Mouse (Mus musculus) heart, embryonic 10.5 days (tissue): ENCODE results near the gene Samd4b. TPM values are rescaled to one million over a fixed set of nuclear protein-coding genes. Genes with fewer than 3 reads are reported as not detected.

Experiments used
- DNase-seq: peaks from one replicate; pipeline ENCODE4 v3.0.0-alpha.2; 2017; ENCODE audit warnings: low spot score
- H3K27ac ChIP-seq: fragments of 300-500 bp; sonication (generic); 2 replicates; pipeline ENCODE4 v1.5.1; 2016; ENCODE audit warnings: mild to moderate bottlenecking
- H3K27me3 ChIP-seq: fragments of 300-500 bp; sonication (generic); 2 replicates; pipeline ENCODE4 v1.6.1; 2016; ENCODE audit warnings: mild to moderate bottlenecking; ENCODE audit not compliant: poor library complexity, insufficient read depth, severe bottlenecking
- H3K36me3 ChIP-seq: fragments of 300-500 bp; sonication (generic); 2 replicates; pipeline ENCODE4 v1.6.1; 2016; ENCODE audit warnings: mild to moderate bottlenecking, moderate library complexity
- H3K4me1 ChIP-seq: fragments of 300-500 bp; sonication (generic); 2 replicates; pipeline ENCODE4 v1.6.1; 2016; ENCODE audit warnings: mild to moderate bottlenecking
- H3K4me3 ChIP-seq: fragments of 300-500 bp; sonication (generic); 2 replicates; pipeline ENCODE4 v1.5.1; 2016; ENCODE audit warnings: mild to moderate bottlenecking, moderate library complexity
- H3K9me3 ChIP-seq: fragments of 300-500 bp; sonication (generic); 2 replicates; pipeline ENCODE4 v1.6.1; 2016; ENCODE audit warnings: mild to moderate bottlenecking, moderate library complexity
- WGBS: fragments of 180-500 bp; shearing (Covaris S2); methylation state at CpG from one replicate; pipeline ENCODE4 v1.1.7; 2016; 5-methylcytosine and 5-hydroxymethylcytosine counted together
- polyA plus RNA-seq: library from polyadenylated mRNA; unstranded; fragments of >200 nt; fragmentation: Nextera tagmentation; extraction: Ambion mirVana; gene quantifications from 2 replicates; pipeline ENCODE4 v1.2.1, GENCODE M21; 2016

Gene Samd4b
- polyA plus RNA-seq, 1 experiment from 2014 or later: 29.7 TPM

DNA sequence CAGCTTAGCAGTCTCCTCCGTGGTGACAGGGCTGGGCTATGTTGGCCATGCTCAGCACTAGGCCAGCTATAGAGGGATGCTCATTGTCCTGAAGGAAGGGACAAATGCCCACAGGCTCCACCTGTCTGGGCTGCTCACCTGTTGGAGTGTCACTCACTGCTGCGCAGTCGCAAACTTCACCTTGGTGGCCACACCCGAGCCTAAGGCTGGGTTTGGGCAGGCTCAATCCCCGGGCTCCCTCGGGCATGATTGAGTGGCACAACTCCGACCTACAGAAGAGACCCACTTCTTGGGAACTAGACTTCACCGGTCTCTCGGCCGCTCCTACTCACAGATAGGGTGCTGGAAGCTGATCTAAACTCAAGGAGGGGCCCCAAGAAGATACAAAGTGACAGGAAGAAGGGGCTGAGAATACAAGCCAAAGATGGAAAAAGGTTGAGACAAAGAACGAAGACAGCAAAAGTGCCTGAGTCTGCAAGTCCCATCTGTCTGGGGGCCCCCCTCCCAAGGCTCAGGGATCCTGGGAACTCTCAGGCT, 226.9 kb downstream of the Samd4b start:
- peaks cover 43% of the 10 kb centered on the region for H3K36me3 ChIP-seq
- peak overlapping the region; percentile 87 for H3K4me3 ChIP-seq
- no peaks in the 10 kb centered on the region for H3K9me3 ChIP-seq
- H3K4me1 ChIP-seq: peaks cover 51% of the 10 kb centered on the region
- no peak for DNase-seq
- 9% methylated on average over 11 of the region's 11 CpGs for WGBS
- H3K27ac ChIP-seq: peak overlapping the region; percentile 96
- H3K27me3 ChIP-seq: no peaks in the 10 kb centered on the region

DNA sequence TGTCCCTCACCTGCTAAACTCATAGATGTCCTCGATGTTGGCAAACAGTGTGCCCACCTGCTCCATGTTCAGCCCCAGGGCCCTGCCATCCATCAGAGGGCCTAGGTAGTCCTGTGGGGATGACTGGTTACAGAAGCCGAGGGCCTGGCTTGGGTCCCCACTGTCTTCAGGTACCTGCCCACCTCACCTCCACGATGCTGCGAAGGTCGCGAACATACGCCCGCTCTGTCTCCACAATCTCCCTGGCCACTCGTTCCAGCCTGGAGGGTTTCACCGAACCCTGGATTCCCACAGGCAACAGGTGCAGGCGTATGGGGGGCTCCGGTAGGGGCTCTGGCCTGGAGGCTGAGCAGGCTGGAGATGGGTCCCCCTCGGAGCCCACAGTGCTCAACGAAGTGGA, 227.9 kb downstream of the Samd4b start:
- H3K4me1 ChIP-seq: peaks cover 41% of the 10 kb centered on the region
- no peaks in the 10 kb centered on the region for H3K9me3 ChIP-seq
- 90% methylated on average over 14 of the region's 14 CpGs for WGBS
- H3K27me3 ChIP-seq: no peaks in the 10 kb centered on the region
- peak overlapping the region; percentile 26; the same call in 1 of the 2 replicates for H3K27ac ChIP-seq
- H3K4me3 ChIP-seq: peak overlapping the region; percentile 87
- peaks cover 53% of the 10 kb centered on the region for H3K36me3 ChIP-seq
- DNase-seq: no peak

DNA sequence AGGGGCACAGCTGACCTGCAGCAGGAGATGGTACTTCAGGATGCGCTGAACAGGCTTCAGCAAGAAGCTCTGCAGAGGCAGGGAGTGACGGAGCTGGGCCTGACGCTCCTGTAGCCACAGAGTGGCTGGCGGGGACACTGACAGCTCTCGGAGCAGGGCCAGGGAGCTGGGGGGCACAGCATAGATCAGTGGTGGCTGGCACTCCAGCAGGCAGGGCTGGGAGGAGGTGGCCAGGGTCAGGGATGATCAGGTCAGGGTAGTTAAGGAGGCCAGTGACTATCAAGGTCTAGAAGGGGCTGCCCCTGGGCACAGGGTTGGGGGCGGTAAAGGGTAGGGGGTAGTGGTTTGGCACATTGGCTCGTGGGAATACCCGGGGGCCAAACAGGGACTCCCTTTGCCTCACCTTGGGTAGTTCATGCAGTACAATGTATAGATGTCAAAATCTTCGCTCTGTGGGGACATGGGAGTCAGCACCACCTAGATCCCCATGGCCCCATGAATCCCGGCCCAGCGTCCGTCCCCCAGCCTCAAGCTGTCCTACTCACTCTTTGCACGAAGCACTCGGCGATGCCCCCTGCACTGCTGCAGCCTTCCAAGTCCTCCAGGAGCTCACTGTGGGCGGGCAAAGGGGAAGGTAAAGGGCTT, 229.5 kb downstream of the Samd4b start:
- Histone ChIP-seq H3K36me3 (peaks cover 70% of the 10 kb centered on the region), H3K4me1 (peaks cover 29% of the 10 kb centered on the region), H3K27me3 (no peaks in the 10 kb centered on the region), H3K4me3 (0 out of 2 replicates have a peak overlapping the region, but pooled peaks have one; percentile 1), H3K9me3 (no peaks in the 10 kb centered on the region), H3K27ac (no peak overlapping the region)
- no peak for DNase-seq
- 90% methylated on average over 16 of the region's 16 CpGs for WGBS

- 90% methylated on average over 16 of the region's 16 CpGs for WGBS
These were observed 230.2 kb downstream of the Samd4b start for GRCm38 (mm10) chr7:28367663-28368275.

DNA sequence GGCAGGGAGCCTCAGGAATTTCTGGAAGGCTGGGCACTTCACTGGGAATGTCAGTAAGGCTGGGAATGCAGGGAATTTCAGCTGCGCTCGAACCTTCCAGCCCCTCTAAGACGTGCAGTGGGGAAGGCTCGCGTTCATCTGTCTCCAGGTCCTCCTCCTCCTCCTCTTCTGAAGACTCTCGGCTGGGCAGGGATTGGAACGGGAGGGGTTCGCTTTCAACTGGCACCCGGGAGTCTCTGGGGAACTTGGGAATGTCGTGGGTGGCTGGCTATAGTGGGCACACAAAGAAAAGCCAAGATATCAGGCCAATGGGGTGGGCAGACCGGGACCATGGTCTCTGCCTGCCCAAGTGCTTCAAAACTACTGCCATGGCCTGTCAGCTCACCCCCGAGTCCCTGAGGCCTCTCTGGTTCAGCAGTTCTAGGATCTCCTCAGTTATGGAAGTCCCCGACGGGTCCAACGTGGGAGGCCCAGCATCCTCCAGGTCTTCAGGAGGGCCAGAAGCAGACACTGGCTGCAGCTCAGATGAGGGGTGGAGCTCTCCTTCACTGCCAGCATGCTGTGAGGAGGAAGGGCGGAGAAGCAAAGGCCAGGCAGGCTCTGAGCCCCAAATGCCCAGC, 235.4 kb downstream of the Samd4b start:
- 0 out of 2 replicates have a peak overlapping the region, but pooled peaks have one; percentile 8 for H3K27ac ChIP-seq
- no peak overlapping the region for H3K4me3 ChIP-seq
- H3K27me3 ChIP-seq: no peaks in the 10 kb centered on the region
- peaks cover 36% of the 10 kb centered on the region for H3K4me1 ChIP-seq
- 56% methylated on average over 16 of the region's 16 CpGs for WGBS
- no peak for DNase-seq
- H3K9me3 ChIP-seq: no peaks in the 10 kb centered on the region
- peaks cover 91% of the 10 kb centered on the region for H3K36me3 ChIP-seq

More at GRCm38 (mm10) chr7:28367663-28368275, 230.2 kb downstream of the Samd4b start:
- no peak overlapping the region for H3K4me3 ChIP-seq
- DNase-seq: no peak
- H3K27me3 ChIP-seq: no peaks in the 10 kb centered on the region
- H3K9me3 ChIP-seq: no peaks in the 10 kb centered on the region
- peaks cover 31% of the 10 kb centered on the region for H3K4me1 ChIP-seq
- H3K36me3 ChIP-seq: peaks cover 75% of the 10 kb centered on the region
- H3K27ac ChIP-seq: no peak overlapping the region

DNA sequence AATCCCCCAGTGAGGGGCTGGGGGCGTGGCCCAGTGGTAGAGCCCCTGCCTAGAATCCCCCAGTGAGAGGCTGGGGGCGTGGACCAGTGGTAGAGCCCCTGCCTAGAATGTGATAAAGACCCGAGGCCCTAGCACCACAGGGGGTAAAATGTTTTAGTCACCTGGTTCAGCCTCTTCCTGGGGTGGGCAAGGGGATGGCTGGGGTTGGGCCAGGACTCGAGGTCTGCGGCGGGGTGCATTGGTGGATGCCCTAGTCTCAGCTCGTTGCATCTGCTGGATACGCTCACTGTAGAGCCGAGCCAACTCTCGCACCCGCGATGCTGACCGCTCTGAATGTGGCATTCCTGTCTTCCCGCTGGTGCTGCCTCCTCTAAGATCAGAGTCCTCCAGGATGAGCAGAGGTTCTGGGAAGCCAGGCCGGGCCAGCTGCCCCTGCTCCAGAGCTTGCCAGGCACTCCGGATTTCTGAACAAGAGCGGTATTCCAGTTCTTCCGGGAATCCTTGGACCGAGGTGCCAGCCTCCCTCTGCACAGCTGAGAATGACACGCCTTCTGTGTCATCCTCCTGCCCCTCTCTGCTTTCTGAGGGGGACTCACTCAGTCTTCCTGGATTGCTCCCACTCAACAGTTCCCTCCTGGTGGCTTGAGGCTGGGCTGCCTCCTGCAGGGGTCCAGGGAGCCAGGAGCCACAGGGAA, 236.2 kb downstream of the Samd4b start:
- H3K27ac ChIP-seq: 0 out of 2 replicates have a peak overlapping the region, but pooled peaks have one; percentile 8

DNA sequence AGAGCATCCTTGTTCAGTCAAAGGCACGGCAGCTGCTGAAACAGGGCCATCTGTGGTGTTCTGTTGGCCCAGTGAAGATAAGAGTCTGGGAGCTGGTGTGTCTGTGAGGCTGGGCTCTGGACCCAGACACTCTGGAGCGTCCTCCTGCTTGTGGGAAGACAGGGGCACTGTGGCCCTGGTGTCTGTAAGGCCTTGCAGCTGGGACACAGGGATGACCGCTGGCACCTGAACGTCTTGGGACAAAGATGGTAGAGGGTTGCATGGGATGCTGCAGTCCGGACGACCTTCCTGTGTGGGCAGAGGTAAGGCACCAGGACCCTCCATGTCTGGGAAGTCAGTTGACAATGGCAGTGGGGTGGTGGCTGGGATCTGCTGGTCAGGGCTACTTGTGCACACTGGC, 237.7 kb downstream of the Samd4b start:
- WGBS: 87% methylated on average over 6 of the region's 6 CpGs
- Histone ChIP-seq H3K36me3 (peaks cover 70% of the 10 kb centered on the region), H3K27ac (0 out of 2 replicates have a peak overlapping the region, but pooled peaks have one; percentile 2), H3K4me3 (no peak overlapping the region), H3K4me1 (peaks cover 50% of the 10 kb centered on the region), H3K27me3 (no peaks in the 10 kb centered on the region), H3K9me3 (no peaks in the 10 kb centered on the region)
- no peak for DNase-seq

More for the DNA sequence above, 236.2 kb downstream of the Samd4b start:
- H3K4me3 ChIP-seq: no peak overlapping the region
- 91% methylated on average over 20 of the region's 20 CpGs for WGBS
- H3K9me3 ChIP-seq: no peaks in the 10 kb centered on the region
- peaks cover 83% of the 10 kb centered on the region for H3K36me3 ChIP-seq
- H3K4me1 ChIP-seq: peaks cover 43% of the 10 kb centered on the region
- no peaks in the 10 kb centered on the region for H3K27me3 ChIP-seq
- no peak for DNase-seq

GRCm38 (mm10) chr7:28359854-28360253, 238.1 kb downstream of the Samd4b start:
- peaks cover 50% of the 10 kb centered on the region for H3K4me1 ChIP-seq
- 86% methylated on average over 10 of the region's 10 CpGs for WGBS
- DNase-seq: no peak
- H3K27me3 ChIP-seq: no peaks in the 10 kb centered on the region
- H3K4me3 ChIP-seq: no peak overlapping the region
- no peaks in the 10 kb centered on the region for H3K9me3 ChIP-seq
- peaks cover 69% of the 10 kb centered on the region for H3K36me3 ChIP-seq
- no peak overlapping the region for H3K27ac ChIP-seq

DNA sequence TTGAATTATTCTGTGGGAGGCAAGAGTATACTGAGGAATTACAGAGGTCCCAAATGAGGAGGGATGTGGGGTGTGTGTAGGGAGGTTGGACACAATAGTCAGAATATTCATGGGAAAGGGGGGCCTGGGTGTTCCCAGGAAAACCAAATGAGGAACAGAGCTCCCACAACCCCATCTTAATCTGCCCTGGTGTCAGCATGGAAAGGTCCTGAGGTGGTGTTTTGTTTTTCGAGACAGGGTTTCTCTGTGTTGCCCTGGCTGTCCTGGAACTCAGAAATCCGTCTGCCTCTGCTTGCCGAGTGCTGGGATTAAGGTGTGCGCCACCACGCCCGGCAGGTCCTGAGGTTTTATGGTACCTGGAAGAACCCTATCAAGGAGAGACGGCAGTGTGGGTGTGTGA, 239.5 kb downstream of the Samd4b start:
- H3K4me3 ChIP-seq: peak overlapping the region; percentile 34; the same call in 1 of the 2 replicates
- DNase-seq: no peak
- no peaks in the 10 kb centered on the region for H3K9me3 ChIP-seq
- WGBS: 51% methylated on average over 7 of the region's 7 CpGs
- peaks cover 50% of the 10 kb centered on the region for H3K4me1 ChIP-seq
- peak overlapping the region; percentile 88 for H3K27ac ChIP-seq
- H3K27me3 ChIP-seq: no peaks in the 10 kb centered on the region
- H3K36me3 ChIP-seq: peaks cover 68% of the 10 kb centered on the region

DNA sequence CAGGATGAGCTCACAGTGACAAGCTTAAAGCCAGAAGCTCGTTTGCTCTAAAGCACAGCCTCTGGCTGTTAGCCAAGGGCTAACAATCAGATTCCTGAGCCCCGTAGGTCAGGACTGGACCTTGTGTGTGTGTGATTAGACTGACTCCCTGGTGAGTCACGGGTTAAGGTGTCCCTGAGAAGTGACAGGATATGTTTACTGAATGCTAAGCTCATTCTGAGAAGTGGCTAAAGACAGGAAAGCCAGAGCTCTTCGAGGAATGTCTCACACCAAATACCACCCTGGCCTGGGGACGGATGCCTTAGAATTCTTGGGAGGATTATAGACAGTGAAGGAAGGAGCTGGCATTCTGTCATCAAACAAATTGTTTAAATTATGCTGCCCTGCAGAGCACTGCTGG, 240.0 kb downstream of the Samd4b start:
- 2% methylated on average over 5 of the region's 5 CpGs for WGBS
- peak overlapping the region; percentile 88 for H3K27ac ChIP-seq
- H3K9me3 ChIP-seq: no peaks in the 10 kb centered on the region
- peaks cover 68% of the 10 kb centered on the region for H3K36me3 ChIP-seq
- peaks cover 50% of the 10 kb centered on the region for H3K4me1 ChIP-seq
- H3K27me3 ChIP-seq: no peaks in the 10 kb centered on the region
- DNase-seq: no peak
- peak overlapping the region; percentile 34 for H3K4me3 ChIP-seq

- H3K27ac ChIP-seq: peak overlapping the region; percentile 88
- peak; percentile 91 for DNase-seq
- peaks cover 68% of the 10 kb centered on the region for H3K36me3 ChIP-seq
- H3K4me1 ChIP-seq: peaks cover 43% of the 10 kb centered on the region
- no peaks in the 10 kb centered on the region for H3K9me3 ChIP-seq
- no peaks in the 10 kb centered on the region for H3K27me3 ChIP-seq
- H3K4me3 ChIP-seq: peak overlapping the region; percentile 34
- 0% methylated on average over 5 of the region's 5 CpGs for WGBS
These were observed 241.0 kb downstream of the Samd4b start for GRCm38 (mm10) chr7:28356981-28357380.

DNA sequence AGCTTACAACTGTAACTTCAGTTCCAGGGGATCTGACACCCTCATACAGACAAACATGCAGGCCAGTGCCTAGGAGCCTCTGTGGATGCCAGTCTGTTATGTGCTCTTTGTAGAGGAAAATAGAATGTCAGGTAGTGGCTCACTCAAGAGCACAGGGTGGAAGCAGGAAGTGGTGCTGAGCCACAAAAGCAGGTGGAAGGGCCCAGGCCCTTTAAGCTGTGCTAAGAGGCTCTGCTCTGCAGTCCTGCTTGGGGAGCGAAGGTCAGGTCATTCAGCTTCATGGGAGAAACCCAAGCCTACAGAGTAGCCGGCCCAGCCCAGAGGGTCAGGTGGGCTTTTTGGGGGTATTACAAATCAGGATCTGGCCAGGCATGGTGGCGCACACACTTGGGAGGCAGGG, 242.7 kb downstream of the Samd4b start:
- H3K4me1 ChIP-seq: peaks cover 47% of the 10 kb centered on the region
- H3K4me3 ChIP-seq: no peak overlapping the region
- no peaks in the 10 kb centered on the region for H3K9me3 ChIP-seq
- 93% methylated on average over 3 of the region's 3 CpGs for WGBS
- H3K27ac ChIP-seq: no peak overlapping the region
- no peak for DNase-seq
- H3K36me3 ChIP-seq: peaks cover 57% of the 10 kb centered on the region
- no peaks in the 10 kb centered on the region for H3K27me3 ChIP-seq
